Mouse (Mus musculus): ENCODE data around the gene Vmn2r75.
"Not testable (repeated sequence)": the region's sequence is repeated elsewhere in the genome, so short reads cannot be mapped to it uniquely, and the experiment has no call there.

Gene Vmn2r75

GRCm38 (mm10) chr7:86171678-86172077 lies at the start of gene Vmn2r75:
Gene Vmn2r75, minus strand, starts transcription at chr7:86171778.
- not testable (repeated sequence) for DNase-seq (ENCODE audit: low read depth, low spot score)

- peak; percentile 1 for DNase-seq (ENCODE audit: low read depth, low spot score)
Measured at GRCm38 (mm10) chr7:86211345-86211744, 39.8 kb upstream of the Vmn2r75 start.
